ENCODE assay signal across 9 mouse cellular contexts in the genomic region with DNA sequence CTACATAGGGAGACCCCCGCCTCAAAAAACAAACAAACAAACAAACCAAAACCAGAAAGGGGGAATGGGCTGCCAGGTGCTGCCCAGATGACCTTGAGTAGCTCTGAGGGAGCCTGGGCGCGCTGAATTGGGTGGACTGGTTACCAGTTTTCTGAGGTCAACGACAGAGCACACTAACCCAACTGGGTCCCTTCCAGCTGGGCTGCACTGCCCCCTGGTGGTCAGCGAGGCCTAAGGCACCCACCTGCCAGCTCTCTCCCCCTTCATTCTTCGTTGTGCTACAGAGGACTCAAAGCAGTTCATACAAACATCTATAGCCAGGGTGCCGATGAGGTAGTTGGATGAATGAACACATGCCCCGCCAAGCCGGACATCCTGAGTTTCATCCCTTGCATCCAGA. TPM values are rescaled to one million over a fixed set of nuclear protein-coding genes. Genes with fewer than 3 reads are reported as not detected.
DNase-seq lines count a peak whose midpoint lies in the region; ATAC-seq lines count a peak whose summit lies in the region.
"Had no signal": no experiment of that assay in that cellular context is flagged by ENCODE, and none has a peak within 500 bp of the region (broad histone marks: within the 10 kb centered on the region; RNA-seq: fewer than 3 reads in every experiment).

No protein-coding gene starts in this region.

- WGBS in midbrain, embryonic 14.5 days = 31% methylated on average over 9 of the region's 9 CpGs

- peak; percentile 69 for DNase-seq in cerebellum, adult 11 months
- DNase-seq in adrenal gland, adult (ENCODE audit: inconsistent age in 2 of 2, low spot score in 1 of 2) = peak; percentile 82 to 92
- DNase-seq in embryo, embryonic 10.5 days (ENCODE audit: low spot score) = peak; percentile 80
- peak; percentile 81 to 89 for DNase-seq in heart, postnatal 14 days
- peak; percentile 31 to 35 for DNase-seq in left cerebral cortex, postnatal 25 days (ENCODE audit: low spot score in 2 of 2)
- peak; percentile 78 for DNase-seq in midbrain, embryonic 14.5 days
- peak; percentile 52 to 66 for DNase-seq in spleen, postnatal 36 days (ENCODE audit: low spot score in 2 of 2)

- H3K27me3 ChIP-seq in midbrain, embryonic 14.5 days (ENCODE audit: control insufficient read depth, insufficient read depth, low read length) = no peaks in the 10 kb centered on the region

- H3K9me3 ChIP-seq in midbrain, embryonic 14.5 days (ENCODE audit: control insufficient read depth, low read length) = no peaks in the 10 kb centered on the region

- H3K27ac ChIP-seq in midbrain, embryonic 14.5 days (replicated peaks; ENCODE audit: low read depth, low read length) = no peak overlapping the region
- H3K27ac ChIP-seq: macrophage had no signal

- H3K9ac ChIP-seq in midbrain, embryonic 14.5 days (replicated peaks; ENCODE audit: low read length) = no peak overlapping the region

- intact Hi-C loops in heart, postnatal 14 days (cut with DNase I) = loop anchor here (2.0 to 5.0 kb wide), 3 partner anchors 93 to 278 kb away; a partner anchor contains a TSS
- intact Hi-C loops in left cerebral cortex, postnatal 25 days (cut with DNase I) = loop anchor here (5.0 to 10.0 kb wide), 2 partner anchors 37 to 290 kb away; a partner anchor contains a TSS

- no peaks in the 10 kb centered on the region for H3K4me1 ChIP-seq in midbrain, embryonic 14.5 days (ENCODE audit: control insufficient read depth, insufficient read depth, low read length)

- H3K4me3 ChIP-seq in midbrain, embryonic 14.5 days (replicated peaks; ENCODE audit: low read depth, low read length) = no peak overlapping the region

- H3K36me3 ChIP-seq in midbrain, embryonic 14.5 days (ENCODE audit: control insufficient read depth, insufficient read depth, low read length) = no peaks in the 10 kb centered on the region

- ATAC-seq in cerebellum, adult (ENCODE audit: insufficient number of reproducible peaks, low FRiP score, low TSS enrichment) = no peak; the same call in 1 of the 2 replicates
- no peak; the same call in 1 of the 2 replicates for ATAC-seq in midbrain, embryonic 14.5 days (ENCODE audit: low FRiP score, low TSS enrichment)

- H3K4me2 ChIP-seq in midbrain, embryonic 14.5 days (ENCODE audit: low read length) = no peak overlapping the region

RNA-seq across cellular contexts. Expression of a gene that starts 8.6 kb away (rescaled TPM):
- 10 to 100 TPM; 31.0 to 33.0 TPM for total RNA-seq in heart, postnatal 14 days (2021)
- total RNA-seq in left cerebral cortex, postnatal 25 days (2021) = 10 to 100 TPM; 32.4 to 35.5 TPM
- polyA plus RNA-seq in midbrain, embryonic 14.5 days (2014; fragmentation: Nextera tagmentation; extraction: Ambion mirVana) = 28.1 and 41.7 TPM in 2 replicates

RNA-seq across cellular contexts. Expression of a gene that starts 10.4 kb away (rescaled TPM):
- 10 to 100 TPM in 1 of 2 experiments, 1 to 10 TPM in 1; 3.4 to 24.9 TPM for total RNA-seq in heart, postnatal 14 days (2021)
- 1 to 10 TPM; 8.8 to 10.0 TPM for total RNA-seq in left cerebral cortex, postnatal 25 days (2021)
- 2.1 TPM in 1 of 2 replicates, not detected in the other for polyA plus RNA-seq in midbrain, embryonic 14.5 days (2014; fragmentation: Nextera tagmentation; extraction: Ambion mirVana)
- polyA plus RNA-seq: macrophage had no signal

RNA-seq across cellular contexts. Expression of a gene that starts 29.8 kb away (rescaled TPM):
- total RNA-seq in heart, postnatal 14 days (2021) = 10 to 100 TPM; 83.7 to 91.1 TPM
- 100 to 1,000 TPM; 104 to 111 TPM for total RNA-seq in left cerebral cortex, postnatal 25 days (2021)
- polyA plus RNA-seq in midbrain, embryonic 14.5 days (2014; fragmentation: Nextera tagmentation; extraction: Ambion mirVana) = 114 and 122 TPM in 2 replicates

RNA-seq across cellular contexts. Expression of a gene that starts 38.9 kb away (rescaled TPM):
- total RNA-seq in heart, postnatal 14 days (2021) = 10 to 100 TPM; 17.8 to 18.8 TPM
- 10 to 100 TPM; 38.8 to 41.4 TPM for total RNA-seq in left cerebral cortex, postnatal 25 days (2021)
- 73.9 and 100 TPM in 2 replicates for polyA plus RNA-seq in midbrain, embryonic 14.5 days (2014; fragmentation: Nextera tagmentation; extraction: Ambion mirVana)

RNA-seq across cellular contexts. Expression of a gene that starts 51.7 kb away (rescaled TPM):
- total RNA-seq in heart, postnatal 14 days (2021) = 1 to 10 TPM; 1.6 to 2.0 TPM
- total RNA-seq in left cerebral cortex, postnatal 25 days (2021) = 100 to 1,000 TPM; 119 to 121 TPM
- polyA plus RNA-seq in midbrain, embryonic 14.5 days (2014; fragmentation: Nextera tagmentation; extraction: Ambion mirVana) = 19.9 and 20.5 TPM in 2 replicates

Comparison
In these comparisons a context has a peak if more than half of its experiments do, and no peak if none do; other contexts are left out.
1. DNase-seq: peak in every context shown above with its lines; median percentile 87 in adrenal gland, adult; 85 in heart, postnatal 14 days; 80 in embryo, embryonic 10.5 days; 78 in midbrain, embryonic 14.5 days; 69 in cerebellum, adult 11 months; 59 in spleen, postnatal 36 days; 33 in left cerebral cortex, postnatal 25 days.